Mouse (Mus musculus) brain, adult 10 weeks (tissue): ENCODE measurements around the gene Eda. TPM values are rescaled to one million over a fixed set of nuclear protein-coding genes. Genes with fewer than 3 reads are reported as not detected.

Experiments
- polyA plus RNA-seq: library from polyadenylated mRNA; stranded (reverse); fragments of 350-450 nt; fragmentation: Illumina TruSeq; extraction: RNeasy Lipid Tissue Mini Kit (QIAGEN cat#74804); gene quantifications from one replicate; pipeline ENCODE4 v1.2.3, GENCODE M21; 2015; ENCODE audit warnings: low read depth, low replicate concordance

Eda gene
- 3.4 TPM for polyA plus RNA-seq

DNA sequence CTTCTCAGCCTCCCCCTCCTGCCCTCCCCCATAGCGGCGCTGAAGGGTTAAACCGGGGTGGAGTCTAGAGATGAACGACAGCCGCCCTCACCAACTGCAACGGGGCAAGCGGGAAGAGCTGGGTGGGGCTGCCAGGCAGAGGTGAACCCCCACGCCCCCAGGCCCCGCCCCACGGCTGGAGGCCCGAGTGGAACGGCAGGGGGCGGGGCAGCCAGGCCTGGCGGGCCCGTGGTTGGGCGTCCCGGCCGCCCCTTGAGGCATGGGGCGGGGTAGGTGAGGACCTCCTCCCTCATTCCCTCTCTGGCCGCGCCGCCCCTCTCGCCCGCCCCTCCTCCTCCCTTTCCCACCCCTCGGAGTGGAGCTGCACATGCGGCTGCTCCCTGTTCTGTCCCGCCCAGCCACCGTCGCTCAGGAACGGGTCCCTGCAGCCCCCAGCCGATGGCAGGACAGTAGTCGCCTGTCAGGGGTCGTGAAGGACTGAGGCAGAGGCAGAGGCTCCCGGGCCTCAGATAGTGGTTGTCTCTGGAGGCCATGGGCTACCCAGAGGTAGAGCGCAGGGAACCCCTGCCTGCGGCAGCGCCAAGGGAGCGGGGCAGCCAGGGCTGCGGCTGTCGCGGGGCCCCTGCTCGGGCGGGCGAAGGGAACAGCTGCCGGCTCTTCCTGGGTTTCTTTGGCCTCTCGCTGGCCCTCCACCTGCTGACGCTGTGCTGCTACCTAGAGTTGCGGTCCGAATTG, at the start of gene Eda:
Gene Eda (plus strand): TSS at position 357 of the 735 bp plus-strand sequence.

DNA sequence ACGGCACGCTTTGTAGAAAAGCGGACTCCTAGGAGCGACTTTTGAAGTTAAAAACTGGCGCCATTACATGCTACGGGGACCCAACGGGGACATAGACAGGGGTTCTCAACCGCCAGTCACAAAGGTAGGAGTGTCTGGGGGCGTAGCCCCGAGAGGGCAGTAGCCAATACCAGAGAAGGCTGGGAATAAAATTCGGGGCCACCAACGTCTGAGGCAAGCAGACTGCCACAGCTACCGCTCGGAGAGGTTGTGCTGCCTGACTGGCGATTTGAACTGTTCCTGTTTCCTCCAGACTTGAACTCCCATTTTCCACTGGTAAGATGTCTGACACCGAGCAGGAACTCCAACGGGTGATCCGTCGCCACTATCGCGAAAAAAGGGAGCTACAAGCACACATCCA, 453.3 kb downstream of the Eda start, which contains the start of gene Otud6a:
Gene Otud6a (plus strand): TSS at position 321 of the 400 bp plus-strand sequence.

DNA sequence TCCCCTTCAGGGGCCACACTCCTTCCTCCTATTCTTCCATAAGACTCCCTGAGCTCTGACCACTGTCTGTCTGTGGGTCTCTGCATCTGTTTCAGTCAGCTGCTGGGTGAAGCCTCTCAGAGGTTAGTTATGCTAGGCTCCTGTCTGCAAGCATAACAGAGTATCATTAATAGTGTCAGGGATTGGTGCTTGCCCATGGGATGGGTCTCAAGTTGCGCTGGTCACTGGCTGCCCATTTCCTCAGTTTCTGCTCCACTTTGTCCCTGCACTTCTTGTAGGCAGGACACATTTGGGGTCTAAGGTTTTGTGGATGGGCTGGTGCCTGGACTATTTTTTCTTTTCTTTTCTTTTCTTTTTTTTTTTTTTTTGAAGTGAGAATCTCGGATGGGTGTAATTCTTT, 467.2 kb downstream of the Eda start, which contains the start of gene Awat2:
Gene Awat2 (minus strand): TSS at position 101 of the 400 bp plus-strand sequence.

Other genes starting within 250 kb of the Eda start
- 12.0 TPM for gene Tmem28, start 154.6 kb upstream of the Eda start, polyA plus RNA-seq